Mouse (Mus musculus) lung, adult 2 months (tissue): ENCODE data around the gene Tmem220. TPM values are rescaled to one million over a fixed set of nuclear protein-coding genes. Genes with fewer than 3 reads are reported as not detected.

Experiments
- DNase-seq: peaks from one replicate; pipeline ENCODE4 v3.0.0; 2022
- H3K4me1 ChIP-seq: fragments of 200-500 bp; 2 replicates; pipeline ENCODE4 v1.6.1; 2011; ENCODE audit warnings: low read length; ENCODE audit not compliant: control insufficient read depth, insufficient read depth
- H3K4me3 ChIP-seq: fragments of 200-500 bp; replicated peaks from 2 replicates; pipeline ENCODE3; 2011; ENCODE audit warnings: low read depth, mild to moderate bottlenecking, control low read depth, low read length; ENCODE audit errors: extremely low read depth
- CTCF ChIP-seq: fragments of 200-500 bp; IDR thresholded peaks from 2 replicates; pipeline ENCODE4 v1.5.1; 2011; ENCODE audit warnings: mild to moderate bottlenecking, low read length, control low read depth; ENCODE audit not compliant: insufficient read depth
- POLR2A ChIP-seq: fragments of 200-500 bp; IDR thresholded peaks from 2 replicates; pipeline ENCODE4 v1.6.1; 2011; ENCODE audit warnings: low read depth, mild to moderate bottlenecking, control low read depth, low read length, borderline replicate concordance; ENCODE audit errors: extremely low read depth
- WGBS: fragments of 180-500 bp; shearing (Covaris S2); methylation state at CpG from one replicate; pipeline ENCODE4 v1.1.7; 2018; 5-methylcytosine and 5-hydroxymethylcytosine counted together
- polyA plus RNA-seq: library from polyadenylated mRNA; depleted of rRNA; stranded (reverse); fragments of >200 nt; gene quantifications from 2 replicates; pipeline ENCODE4 v1.2.3, GENCODE M21; 2012

Gene Tmem220
- polyA plus RNA-seq, 1 experiment = 5.8 TPM

DNA sequence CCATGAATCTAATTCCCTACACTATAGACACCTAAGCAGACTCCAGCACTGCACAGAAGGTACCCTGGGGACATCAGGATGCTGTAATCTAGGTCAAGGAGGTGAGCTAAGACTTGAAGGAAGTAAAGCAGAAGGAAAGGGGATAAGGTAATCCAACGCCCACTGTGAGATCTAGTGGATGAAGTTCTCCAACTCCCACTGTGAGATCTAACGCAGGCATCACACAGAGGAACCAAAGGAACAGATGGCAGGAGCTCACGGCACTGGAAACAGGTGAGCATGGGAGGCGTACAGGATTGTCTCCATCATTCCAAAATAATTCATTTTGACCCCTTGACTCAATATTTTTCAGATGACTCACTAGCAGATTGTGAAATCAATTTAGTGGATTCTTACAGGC is 28.5 kb upstream of the Tmem220 start:
- peaks cover 9% of the 10 kb centered on the region for H3K4me1 ChIP-seq
- TF ChIP-seq POLR2A = no peak
- TF ChIP-seq CTCF = no peak
- 78% methylated on average over 4 of the region's 4 CpGs for whole genome bisulfite sequencing
- no peak for DNase-seq
- H3K4me3 ChIP-seq = no peak overlapping the region

DNA sequence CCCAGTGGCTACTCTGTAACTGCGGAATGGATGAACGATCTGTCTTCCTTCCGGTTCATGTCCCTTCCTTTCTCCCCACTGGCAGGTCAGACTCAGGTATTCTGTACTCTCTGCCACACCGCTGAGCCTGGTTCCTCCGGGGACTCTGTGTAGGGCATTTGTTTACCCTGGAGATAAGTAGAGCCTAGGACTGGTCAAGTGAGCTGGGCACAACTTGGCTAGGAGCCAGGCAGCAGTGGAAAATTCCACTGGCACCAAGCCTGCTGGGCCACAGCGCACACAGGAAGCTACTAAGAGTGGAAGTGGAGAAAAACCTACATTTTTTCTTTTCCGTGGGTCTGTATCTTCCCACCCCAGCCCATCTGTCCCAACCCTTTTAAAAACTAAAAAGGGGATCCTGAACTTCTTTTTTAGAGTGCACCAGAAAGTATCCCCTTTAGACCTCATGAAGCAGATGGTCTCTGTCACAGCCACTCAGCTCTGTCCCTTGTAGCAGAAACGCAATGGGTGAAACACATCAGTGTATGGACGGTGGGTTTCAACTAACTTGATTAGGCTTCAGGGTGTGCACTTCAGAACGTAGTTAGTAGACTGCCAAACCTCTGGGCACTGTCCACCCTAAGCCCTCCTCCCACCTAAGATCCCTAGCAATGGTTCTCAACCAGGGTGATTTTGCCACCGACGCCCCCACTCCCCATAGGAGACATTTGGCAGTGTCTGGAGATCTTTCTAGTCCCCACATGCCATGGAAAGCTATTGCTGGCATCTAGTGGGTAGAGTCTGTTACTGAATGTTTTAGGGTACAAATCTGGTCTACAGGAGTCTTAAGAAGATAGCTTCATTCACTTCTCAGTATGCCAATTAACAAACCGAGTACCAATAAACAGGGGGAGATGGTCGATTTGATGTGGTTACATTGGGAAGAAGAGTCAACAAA is 26.2 kb upstream of the Tmem220 start:
- DNase-seq = peak; percentile 88
- peaks cover 9% of the 10 kb centered on the region for H3K4me1 ChIP-seq
- WGBS = 42% methylated on average over 14 of the region's 14 CpGs
- TF ChIP-seq CTCF (no peak), POLR2A (no peak)
- no peak overlapping the region for H3K4me3 ChIP-seq

DNA sequence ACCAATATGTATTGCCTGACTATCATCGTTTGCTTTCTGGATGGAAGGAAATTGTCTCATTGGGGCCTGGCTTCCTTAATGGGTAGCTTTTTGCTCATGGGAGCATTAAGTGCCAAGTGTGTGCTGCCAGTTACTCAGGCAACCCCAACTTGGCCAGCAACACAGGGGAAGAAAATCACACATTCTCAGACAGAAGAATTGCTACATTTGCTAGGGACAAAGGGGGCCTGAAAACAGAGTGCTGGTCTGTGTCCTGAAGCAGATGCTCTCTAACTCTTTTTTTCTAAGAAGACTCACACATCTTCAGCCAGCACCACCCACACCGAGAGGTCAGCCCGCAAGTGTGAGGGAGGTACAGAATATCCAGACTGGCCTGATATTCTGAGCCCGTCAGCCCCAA is 24.3 kb upstream of the Tmem220 start:
- WGBS = 65% methylated on average over 4 of the region's 4 CpGs
- Histone ChIP-seq H3K4me1 (peaks cover 9% of the 10 kb centered on the region), H3K4me3 (no peak overlapping the region)
- TF ChIP-seq CTCF (no peak), POLR2A (no peak)
- DNase-seq = no peak

DNA sequence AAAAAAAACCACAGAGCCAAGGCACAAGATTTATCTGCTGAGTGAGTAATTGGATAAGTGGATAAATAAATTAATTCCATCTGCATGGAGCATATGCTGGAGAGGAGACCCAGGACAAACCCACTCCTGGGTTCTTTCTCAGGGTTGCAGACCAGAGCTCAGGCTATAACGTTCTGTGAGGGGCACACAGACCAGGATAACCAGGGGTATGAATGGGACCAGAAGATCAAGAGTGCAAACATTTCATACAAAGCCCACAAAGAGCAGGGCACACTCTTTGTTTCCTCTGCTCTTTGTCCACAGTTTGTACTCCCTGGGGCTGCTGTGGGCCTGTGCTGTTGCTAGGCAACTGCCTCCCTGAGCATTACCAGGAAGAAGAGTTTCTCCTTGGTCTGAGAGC is 23.2 kb upstream of the Tmem220 start:
- no peak for TF ChIP-seq CTCF
- TF ChIP-seq POLR2A = no peak
- peaks cover 9% of the 10 kb centered on the region for H3K4me1 ChIP-seq
- no peak for DNase-seq
- WGBS = 69% methylated on average over 1 of the region's 1 CpGs
- H3K4me3 ChIP-seq = no peak overlapping the region

DNA sequence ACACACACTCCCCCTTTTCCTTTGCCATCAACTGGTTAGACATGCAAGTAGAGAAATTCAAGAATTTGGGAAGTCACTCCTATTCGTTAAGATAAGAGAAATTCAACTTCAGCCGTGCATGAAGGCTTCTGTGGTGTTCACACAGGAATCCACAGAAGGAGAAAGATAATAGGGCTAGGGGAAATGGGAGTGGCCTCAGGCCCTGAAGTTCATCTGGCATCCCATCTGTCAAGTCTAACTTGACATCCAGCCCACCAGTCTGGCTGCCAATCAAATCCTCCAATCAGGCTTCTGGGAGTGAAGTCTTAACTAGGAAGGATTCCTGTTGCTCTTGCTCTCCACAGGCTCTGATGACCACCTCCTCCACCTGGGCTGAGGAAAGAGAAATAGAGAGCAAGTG is 22.0 kb upstream of the Tmem220 start:
- DNase-seq = no peak
- TF ChIP-seq CTCF (no peak), POLR2A (no peak)
- H3K4me1 ChIP-seq = peaks cover 4% of the 10 kb centered on the region
- no peak overlapping the region for H3K4me3 ChIP-seq
- 46% methylated on average over 2 of the region's 2 CpGs for WGBS

DNA sequence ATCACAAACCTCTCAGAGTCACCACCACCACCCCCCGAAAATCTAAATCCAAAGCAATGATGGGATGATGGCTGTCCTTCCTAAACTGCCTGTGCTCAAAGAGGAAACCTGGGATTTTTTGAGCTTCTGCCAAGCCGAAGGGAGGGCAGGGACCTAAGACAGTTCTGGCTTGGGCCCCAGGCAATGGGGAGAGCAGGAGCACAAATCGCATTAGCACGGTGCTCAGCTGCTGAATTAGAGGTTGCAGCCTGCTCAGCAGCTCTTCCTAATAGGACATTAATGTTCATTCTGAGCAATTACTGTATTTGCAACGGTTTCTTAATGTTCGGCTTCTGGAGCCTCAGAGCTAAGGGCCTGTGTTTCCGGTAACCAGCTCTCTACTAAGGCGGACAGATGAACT is 17.0 kb upstream of the Tmem220 start:
- no peak for DNase-seq
- no peaks in the 10 kb centered on the region; the same call in 1 of the 2 replicates for H3K4me1 ChIP-seq
- 80% methylated on average over 8 of the region's 8 CpGs for WGBS
- H3K4me3 ChIP-seq = no peak overlapping the region
- TF ChIP-seq CTCF (no peak), POLR2A (no peak)

DNA sequence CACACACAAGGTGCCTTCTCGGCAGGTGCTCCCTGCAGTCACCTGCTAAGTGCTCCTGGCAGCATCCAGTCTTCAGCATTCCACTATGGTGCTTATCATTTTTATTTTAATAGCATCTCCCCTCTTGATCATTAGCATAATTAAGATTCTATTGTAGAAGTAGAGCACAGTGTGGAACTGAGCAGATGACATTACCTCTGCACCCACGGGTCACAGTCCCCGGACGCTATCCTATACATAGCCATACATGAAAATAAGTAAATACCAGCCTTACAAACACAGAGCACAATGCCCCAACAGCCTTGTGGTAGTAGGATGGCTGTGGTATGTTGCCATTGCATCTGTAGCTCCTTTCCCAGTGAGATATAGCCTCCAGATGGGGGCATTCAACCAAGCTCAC is 16.4 kb upstream of the Tmem220 start:
- TF ChIP-seq CTCF (no peak), POLR2A (no peak)
- H3K4me1 ChIP-seq = no peaks in the 10 kb centered on the region; the same call in 1 of the 2 replicates
- DNase-seq = no peak
- no peak overlapping the region for H3K4me3 ChIP-seq
- 91% methylated on average over 4 of the region's 4 CpGs for WGBS

DNA sequence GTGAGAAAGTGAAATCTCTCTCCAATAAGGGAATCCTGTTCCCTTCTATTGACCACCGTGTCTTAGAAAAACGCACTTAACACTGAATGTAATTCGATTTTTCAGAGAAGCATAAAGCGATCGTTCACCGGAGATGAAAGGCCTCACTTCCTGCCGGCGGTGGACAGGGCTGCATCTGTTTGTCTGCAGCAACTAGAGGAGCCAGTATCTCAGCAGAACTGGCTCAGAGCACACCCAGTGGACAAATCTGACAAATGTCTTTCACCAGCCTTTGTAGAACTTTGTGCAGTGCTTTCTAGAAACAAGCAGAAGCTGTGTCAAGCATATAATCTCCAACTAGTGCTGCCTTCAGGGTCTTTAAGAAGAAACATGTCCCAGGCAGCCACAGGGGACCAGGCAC is 14.5 kb upstream of the Tmem220 start:
- Histone ChIP-seq H3K4me3 (no peak overlapping the region), H3K4me1 (no peaks in the 10 kb centered on the region; the same call in 1 of the 2 replicates)
- DNase-seq = no peak
- WGBS = 1% methylated on average over 8 of the region's 8 CpGs
- TF ChIP-seq CTCF (no peak), POLR2A (no peak)

DNA sequence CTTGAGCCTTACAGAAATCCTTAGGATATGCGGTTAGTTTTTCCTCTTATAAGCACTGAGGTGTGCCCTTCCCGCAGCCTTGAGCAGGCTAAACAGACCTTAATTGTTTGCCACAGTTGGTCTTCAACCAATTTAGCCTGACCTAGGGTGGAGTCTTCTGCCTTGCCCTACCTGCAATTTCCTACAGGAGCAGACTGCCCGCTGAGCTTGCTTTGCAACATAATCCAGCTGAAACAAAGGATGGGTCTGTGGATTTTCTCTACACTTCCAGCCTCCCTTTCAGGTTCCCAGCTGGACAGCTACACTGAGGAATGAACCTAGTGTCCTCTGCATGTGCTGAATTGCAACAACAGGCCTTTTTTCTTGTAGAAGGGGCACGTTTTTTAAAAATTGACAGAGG is 13.3 kb upstream of the Tmem220 start:
- Histone ChIP-seq H3K4me1 (no peaks in the 10 kb centered on the region; the same call in 1 of the 2 replicates), H3K4me3 (no peak overlapping the region)
- TF ChIP-seq CTCF (no peak), POLR2A (no peak)
- WGBS = 75% methylated on average over 4 of the region's 4 CpGs
- no peak for DNase-seq

DNA sequence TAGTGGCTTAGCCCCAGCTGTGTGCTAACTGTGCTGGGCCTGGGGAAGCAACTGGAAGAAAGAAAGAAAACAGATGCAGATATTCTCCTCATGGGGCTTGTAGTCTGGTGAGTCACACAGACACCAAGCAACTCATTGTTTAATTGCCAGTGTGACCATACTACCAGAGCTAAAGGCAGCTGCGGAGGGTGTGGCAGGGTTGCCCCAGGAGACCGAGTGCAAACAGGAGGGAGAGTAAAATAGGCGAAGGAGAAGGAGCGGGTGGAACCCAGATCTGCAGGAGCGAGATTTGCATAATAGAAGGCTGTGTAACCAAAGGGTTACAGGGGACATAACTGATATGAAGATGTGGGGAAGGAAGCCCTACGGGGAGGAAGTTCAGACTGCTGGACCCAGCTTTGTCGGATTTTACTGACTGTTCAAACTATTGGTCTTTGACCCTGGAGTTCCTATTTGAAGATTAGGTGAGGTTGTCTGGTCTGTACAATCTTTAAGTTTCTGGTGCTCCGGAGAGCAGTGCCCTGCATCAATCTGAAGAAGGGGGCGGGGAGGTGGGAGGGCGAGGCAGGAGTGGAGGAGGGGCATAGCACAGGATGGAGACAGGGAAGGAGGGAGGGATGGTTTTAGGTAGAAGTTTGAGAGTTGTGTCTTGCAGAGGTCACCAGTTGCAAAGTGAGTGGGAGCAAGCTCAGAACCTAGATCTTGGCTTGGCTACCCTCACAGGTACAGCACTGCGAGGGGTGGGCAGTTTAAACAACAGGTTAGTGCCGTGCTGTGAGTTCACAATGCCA is 7.0 kb upstream of the Tmem220 start:
- WGBS = 15% methylated on average over 12 of the region's 12 CpGs
- H3K4me3 ChIP-seq = no peak overlapping the region
- DNase-seq = no peak
- TF ChIP-seq POLR2A (no peak), CTCF (no peak)
- H3K4me1 ChIP-seq = no peaks in the 10 kb centered on the region
